Mouse (Mus musculus): ENCODE results near the gene Akap7.
A peak's percentile ranks its signal among the peaks of the same experiment; 100 is the strongest.

Akap7 gene

GRCm38 (mm10) chr10:25258171-25258570 is 49.5 kb downstream of the Akap7 start:
- DNase-seq (ENCODE audit: extremely low spot score, low read depth, low spot score), result no peak

GRCm38 (mm10) chr10:25257466-25257865 is 50.2 kb downstream of the Akap7 start:
- no peak for DNase-seq (ENCODE audit: extremely low spot score, low read depth, low spot score)

DNA sequence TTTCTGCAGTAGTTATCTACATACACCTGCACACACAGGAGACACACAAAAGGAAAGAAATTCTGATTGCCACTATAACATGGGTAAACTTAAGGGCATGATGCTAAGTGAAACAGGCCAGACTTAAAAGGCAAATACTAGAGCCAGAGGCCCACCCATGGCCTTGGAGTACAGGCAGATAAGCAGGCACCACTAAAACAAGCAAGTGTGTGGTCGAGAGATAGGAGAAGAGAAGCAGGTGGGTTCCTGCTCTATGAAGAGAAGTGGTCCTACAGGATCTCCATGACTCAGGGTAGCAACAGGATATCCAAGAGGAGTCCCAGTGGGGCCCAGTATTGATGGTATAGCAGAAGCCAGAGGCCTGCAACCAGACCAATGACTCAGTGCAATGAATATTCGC is 54.2 kb downstream of the Akap7 start:
- DNase-seq (ENCODE audit: extremely low spot score, low read depth, low spot score), result no peak

GRCm38 (mm10) chr10:25253006-25253405 is 54.7 kb downstream of the Akap7 start:
- DNase-seq (ENCODE audit: extremely low spot score, low read depth, low spot score), result no peak

GRCm38 (mm10) chr10:25250108-25250507 is 57.6 kb downstream of the Akap7 start:
- DNase-seq (ENCODE audit: extremely low spot score, low read depth, low spot score), result peak; percentile 37

DNA sequence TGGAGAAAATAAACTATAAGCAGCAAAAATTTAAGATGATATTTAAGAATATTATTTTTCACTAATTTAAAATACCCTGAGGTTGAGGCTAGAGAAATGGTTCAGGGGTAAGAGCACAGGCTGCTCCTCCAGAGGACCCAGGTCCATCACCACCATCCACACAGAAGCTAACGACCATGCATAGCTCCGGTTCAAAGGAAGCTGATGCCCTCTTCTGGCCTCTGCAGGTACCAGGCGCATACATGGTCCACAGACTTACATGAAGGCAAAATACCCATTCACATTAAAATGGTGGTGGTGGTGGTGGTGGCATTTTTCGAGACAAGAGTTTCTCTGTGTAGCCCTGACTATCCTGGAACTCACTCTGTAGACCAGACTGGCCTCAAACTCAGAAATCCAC is 61.5 kb downstream of the Akap7 start:
- DNase-seq (ENCODE audit: extremely low spot score, low read depth, low spot score), result no peak

- DNase-seq (ENCODE audit: extremely low spot score, low read depth, low spot score), result no peak
Measured at GRCm38 (mm10) chr10:25239156-25239555, 68.5 kb downstream of the Akap7 start.

GRCm38 (mm10) chr10:25234080-25234479 is 73.6 kb downstream of the Akap7 start:
- DNase-seq (ENCODE audit: extremely low spot score, low read depth, low spot score), result no peak

- peak; percentile 24 for DNase-seq (ENCODE audit: extremely low spot score, low read depth, low spot score)
Measured at GRCm38 (mm10) chr10:25232700-25233099, 75.0 kb downstream of the Akap7 start.

DNA sequence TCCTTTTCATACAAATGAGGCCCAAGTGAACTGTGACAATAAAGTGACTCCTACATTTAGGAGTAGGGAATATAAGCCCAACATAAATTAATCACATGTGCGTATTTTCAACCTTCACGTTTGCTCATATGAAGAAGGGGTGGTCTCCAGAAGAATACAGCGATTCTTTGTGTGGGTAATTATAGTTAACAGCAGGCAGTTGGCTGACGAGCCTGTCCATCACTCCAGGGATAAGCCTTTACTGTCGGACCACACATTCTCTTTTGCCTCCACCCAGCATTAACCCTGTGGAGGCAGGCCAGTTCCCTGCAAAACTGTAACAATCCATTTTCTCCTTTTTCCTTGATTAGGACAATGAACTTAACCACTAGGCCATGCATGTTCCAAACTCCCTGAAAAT is 76.3 kb downstream of the Akap7 start:
- no peak for DNase-seq (ENCODE audit: extremely low spot score, low read depth, low spot score)

DNA sequence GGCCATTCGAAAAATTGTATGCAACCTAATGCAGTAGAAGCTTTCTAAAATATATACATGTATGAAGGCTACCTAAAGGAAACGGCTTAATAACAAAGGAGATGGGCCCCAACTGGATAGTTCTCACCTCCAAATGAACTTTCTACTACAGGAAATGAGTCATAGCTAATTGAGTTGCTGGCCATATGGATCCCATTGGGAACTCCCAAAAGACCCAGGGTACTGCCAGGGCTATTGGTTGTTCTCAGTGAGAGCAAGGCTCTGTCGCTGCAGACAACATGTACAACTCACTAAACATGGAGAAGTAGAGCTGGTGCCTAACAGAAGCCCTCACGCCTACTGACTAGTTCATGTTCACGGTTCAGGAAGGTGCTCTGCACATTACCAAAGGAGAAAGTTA is 83.3 kb downstream of the Akap7 start:
- DNase-seq (ENCODE audit: extremely low spot score, low read depth, low spot score), result no peak

GRCm38 (mm10) chr10:25220754-25221153 is 86.9 kb downstream of the Akap7 start:
- no peak for DNase-seq (ENCODE audit: extremely low spot score, low read depth, low spot score)

GRCm38 (mm10) chr10:25219901-25220495 is 87.7 kb downstream of the Akap7 start:
- DNase-seq (ENCODE audit: extremely low spot score, low read depth, low spot score), result no peak

GRCm38 (mm10) chr10:25219220-25219628 is 88.4 kb downstream of the Akap7 start:
- peak; percentile 41 for DNase-seq (ENCODE audit: extremely low spot score, low read depth, low spot score)

DNA sequence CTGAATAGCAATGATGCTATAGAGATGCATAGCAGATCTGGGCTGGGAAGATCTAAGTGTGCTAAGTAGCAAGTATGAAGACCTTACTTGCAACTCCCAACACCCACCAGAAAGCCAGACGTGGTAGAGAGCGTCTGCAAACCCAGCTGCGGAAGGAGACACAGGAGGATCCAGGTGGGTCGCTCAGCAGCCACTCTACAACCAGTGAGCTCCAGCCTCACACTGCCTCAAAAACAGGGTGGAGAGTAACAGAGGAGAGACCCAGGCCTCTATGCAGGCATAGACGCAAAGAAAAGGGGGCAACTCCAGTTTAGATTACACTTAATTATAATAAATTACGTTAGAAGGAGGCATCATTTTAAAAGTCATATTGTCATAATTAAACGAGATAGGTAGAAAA is 88.9 kb downstream of the Akap7 start:
- DNase-seq (ENCODE audit: extremely low spot score, low read depth, low spot score), result no peak

- DNase-seq (ENCODE audit: extremely low spot score, low read depth, low spot score), result no peak
Measured at GRCm38 (mm10) chr10:25215977-25216376, 91.7 kb downstream of the Akap7 start.

DNA sequence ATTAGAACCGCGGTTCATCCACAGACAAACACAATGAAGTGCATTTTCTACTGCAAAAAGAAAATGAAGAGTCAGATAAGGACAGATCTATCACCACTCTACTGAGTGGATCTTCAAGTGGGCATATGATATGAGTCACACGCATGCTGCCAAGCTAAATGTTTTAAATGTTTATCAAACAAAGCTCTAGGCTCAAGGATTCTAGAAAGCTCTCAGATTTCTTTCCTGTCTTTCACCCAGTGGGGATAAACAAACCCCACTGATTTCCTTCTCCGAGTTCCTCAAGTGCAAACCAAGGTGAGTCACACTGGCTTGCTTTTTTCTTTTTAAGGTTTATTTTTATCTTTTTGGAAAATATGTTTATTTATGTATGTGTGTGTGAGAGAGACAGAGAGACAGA is 94.0 kb downstream of the Akap7 start:
- no peak for DNase-seq (ENCODE audit: extremely low spot score, low read depth, low spot score)

GRCm38 (mm10) chr10:25208619-25209018 is 99.1 kb downstream of the Akap7 start:
- no peak for DNase-seq (ENCODE audit: extremely low spot score, low read depth, low spot score)

GRCm38 (mm10) chr10:25207866-25208265 is 99.8 kb downstream of the Akap7 start:
- no peak for DNase-seq (ENCODE audit: extremely low spot score, low read depth, low spot score)

DNA sequence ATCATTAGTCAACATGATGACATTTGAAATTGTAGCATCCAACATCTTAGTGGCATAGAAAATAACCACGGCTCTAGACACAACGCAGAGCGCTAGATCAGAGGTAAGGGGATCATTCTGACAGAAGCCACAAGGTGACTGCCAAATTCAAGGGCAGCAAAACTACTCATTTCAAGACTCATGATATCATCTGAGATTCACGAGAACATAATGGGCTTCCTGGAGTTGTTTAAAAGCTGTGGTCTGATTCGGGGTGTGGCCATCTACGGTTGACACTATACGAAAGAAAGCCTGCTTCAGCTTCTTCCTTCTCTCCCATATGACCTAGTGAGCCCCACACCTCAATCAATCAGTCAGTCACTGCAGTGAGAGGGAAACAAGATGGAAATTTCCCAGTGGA is 107.0 kb downstream of the Akap7 start:
- no peak for DNase-seq (ENCODE audit: extremely low spot score, low read depth, low spot score)

- DNase-seq (ENCODE audit: extremely low spot score, low read depth, low spot score), result no peak
Measured at GRCm38 (mm10) chr10:25199510-25200353, 107.9 kb downstream of the Akap7 start.

DNA sequence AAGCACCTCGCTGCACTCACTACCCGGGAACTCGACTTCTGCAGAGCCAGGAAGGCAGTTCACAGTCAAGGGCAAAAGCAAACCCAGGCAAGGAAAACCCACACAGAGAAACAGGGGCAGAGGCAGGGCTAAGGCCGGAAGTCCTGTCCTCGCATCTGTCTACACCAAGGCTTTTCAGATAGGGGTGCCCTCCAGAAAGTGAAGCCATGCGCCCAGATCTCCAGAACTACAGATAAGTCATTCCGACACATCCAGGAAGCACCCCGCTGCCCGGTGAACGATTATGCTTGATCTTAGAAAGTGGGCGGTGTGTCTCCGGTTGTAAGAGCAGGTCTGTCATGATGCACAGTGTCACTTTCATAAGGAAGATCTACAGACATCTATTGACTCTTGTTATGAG is 109.1 kb downstream of the Akap7 start:
- DNase-seq (ENCODE audit: extremely low spot score, low read depth, low spot score), result no peak

DNA sequence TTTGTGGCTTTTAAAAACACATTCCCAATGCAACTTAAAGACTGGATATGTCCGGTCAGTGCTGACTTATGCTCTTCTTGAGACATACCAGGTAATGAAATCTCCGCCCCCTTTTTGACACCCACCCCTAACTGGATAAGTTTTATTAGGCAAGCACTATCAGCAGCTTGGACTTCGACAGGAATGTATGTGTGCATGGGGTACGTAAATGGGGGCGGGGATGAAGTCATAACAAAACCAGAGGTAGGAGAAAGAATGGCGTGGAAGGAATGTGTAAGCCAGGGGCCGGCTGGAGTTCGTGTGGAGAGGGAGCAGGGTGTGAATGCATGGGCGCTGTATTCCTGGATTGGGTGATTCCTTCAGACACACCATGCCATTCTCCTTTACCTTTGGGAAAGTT is 109.6 kb downstream of the Akap7 start:
- DNase-seq (ENCODE audit: extremely low spot score, low read depth, low spot score), result no peak

All from hindlimb bud, embryonic 11.5 days (tissue).